Mouse (Mus musculus) kidney, embryonic 15.5 days (tissue): ENCODE results near the gene Nat14. TPM values are rescaled to one million over a fixed set of nuclear protein-coding genes. Genes with fewer than 3 reads are reported as not detected.

Source experiments
- ATAC-seq: fragments of 200-750 bp; cut with Nextera tagmentation; replicated peaks from 2 replicates; pipeline ENCODE4 v1.8.0; 2017; ENCODE audit warnings: moderate TSS enrichment; ENCODE audit not compliant: low FRiP score
- H3K27ac ChIP-seq: fragments of 300-500 bp; sonication (generic); 2 replicates; pipeline ENCODE4 v1.5.1; 2015; ENCODE audit warnings: mild to moderate bottlenecking, inconsistent platforms
- H3K27me3 ChIP-seq: fragments of 300-500 bp; sonication (generic); 2 replicates; pipeline ENCODE4 v1.6.1; 2015; ENCODE audit warnings: inconsistent platforms
- H3K36me3 ChIP-seq: fragments of 300-500 bp; sonication (generic); 2 replicates; pipeline ENCODE4 v1.6.1; 2015; ENCODE audit warnings: inconsistent platforms
- H3K4me1 ChIP-seq: fragments of 300-500 bp; sonication (generic); 2 replicates; pipeline ENCODE4 v1.6.1; 2015; ENCODE audit warnings: inconsistent platforms
- H3K4me2 ChIP-seq: fragments of 300-500 bp; sonication (generic); 2 replicates; pipeline ENCODE4 v1.6.1; 2015; ENCODE audit warnings: moderate library complexity, mild to moderate bottlenecking, inconsistent platforms
- H3K4me3 ChIP-seq: fragments of 300-500 bp; sonication (generic); replicated peaks from 2 replicates; pipeline ENCODE4 v1.5.1; 2015; ENCODE audit warnings: mild to moderate bottlenecking, inconsistent platforms
- H3K9ac ChIP-seq: fragments of 300-500 bp; sonication (generic); 2 replicates; pipeline ENCODE4 v1.6.1; 2015; ENCODE audit warnings: mild to moderate bottlenecking, inconsistent platforms
- H3K9me3 ChIP-seq: fragments of 300-500 bp; sonication (generic); replicated peaks from 2 replicates; pipeline ENCODE4 v1.6.1; 2016; ENCODE audit warnings: inconsistent platforms
- WGBS: fragments of 180-500 bp; shearing (Covaris S2); methylation state at CpG from one replicate; pipeline ENCODE4 v1.1.7; 2015; ENCODE audit warnings: mixed read lengths; 5-methylcytosine and 5-hydroxymethylcytosine counted together
- polyA plus RNA-seq: library from polyadenylated mRNA; unstranded; fragments of >200 nt; fragmentation: Nextera tagmentation; extraction: Ambion mirVana; gene quantifications from 2 replicates; pipeline ENCODE4 v1.2.1, GENCODE M21; 2015

The Nat14 gene
- polyA plus RNA-seq, 1 experiment from 2014 or later, result 5.3 TPM

DNA sequence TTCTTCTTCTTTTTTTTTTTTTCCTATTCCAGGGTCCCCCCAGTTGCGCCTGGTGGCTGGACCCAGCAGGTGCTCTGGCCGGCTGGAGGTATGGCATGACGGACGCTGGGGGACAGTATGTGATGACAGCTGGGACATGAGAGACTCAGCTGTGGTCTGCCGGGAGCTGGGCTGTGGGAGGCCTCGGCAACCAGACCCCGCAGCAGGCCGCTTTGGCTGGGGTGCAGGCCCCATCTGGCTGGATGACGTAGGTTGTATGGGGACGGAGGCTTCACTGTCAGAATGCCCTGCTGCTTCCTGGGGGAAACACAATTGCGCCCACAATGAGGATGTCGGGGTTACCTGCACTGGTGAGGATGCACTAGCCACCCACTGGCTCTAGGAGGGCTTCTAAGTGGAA lies 11.3 kb downstream of the Nat14 start:
- H3K4me1 ChIP-seq, result peaks cover 3% of the 10 kb centered on the region; the same call in 1 of the 2 replicates
- no peaks in the 10 kb centered on the region for H3K36me3 ChIP-seq
- H3K9me3 ChIP-seq, result 0 out of 2 replicates have a peak, but pooled peaks cover 3% of the 10 kb centered on the region
- H3K4me3 ChIP-seq, result no peak overlapping the region
- no peak overlapping the region for H3K4me2 ChIP-seq
- no peaks in the 10 kb centered on the region for H3K27me3 ChIP-seq
- ATAC-seq, result no peak
- H3K9ac ChIP-seq, result no peak overlapping the region
- WGBS, result 80% methylated on average over 12 of the region's 12 CpGs
- no peak overlapping the region for H3K27ac ChIP-seq

DNA sequence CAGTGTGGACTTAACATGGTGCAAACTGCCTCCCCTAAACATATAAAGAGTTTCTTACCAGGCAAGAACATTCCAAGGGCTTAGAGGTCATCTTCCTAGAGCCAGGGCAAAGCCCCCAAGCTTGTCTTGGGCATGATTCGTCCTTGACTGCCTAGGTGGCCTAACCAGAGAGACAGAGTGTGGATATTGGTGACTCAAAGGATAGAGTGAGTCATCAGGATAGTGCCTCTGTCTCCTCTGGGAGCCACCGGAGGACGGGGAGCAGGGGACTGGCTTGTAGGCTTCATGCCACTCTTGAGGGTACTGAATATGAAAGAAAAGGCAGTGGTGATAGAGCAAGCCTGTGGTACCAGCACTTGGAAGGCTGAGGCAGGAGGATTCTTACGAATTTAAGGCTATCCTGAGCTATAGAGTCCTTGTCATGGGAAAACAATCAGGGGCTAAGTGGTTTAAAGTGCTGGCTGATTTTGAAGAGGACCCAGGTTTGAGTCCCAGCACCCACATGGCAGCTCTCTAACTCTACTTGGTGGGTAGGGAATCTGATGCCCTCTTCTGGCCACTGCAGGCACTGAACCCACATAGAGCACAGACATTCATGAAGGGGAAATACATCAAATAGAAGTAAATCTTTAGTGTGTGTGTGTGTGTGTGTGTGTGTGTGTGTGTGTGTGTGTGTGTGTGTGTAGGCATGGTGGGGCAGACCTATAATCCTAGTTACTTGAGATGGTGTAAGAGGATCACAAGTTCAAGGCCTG lies 12.5 kb downstream of the Nat14 start:
- H3K27me3 ChIP-seq, result no peaks in the 10 kb centered on the region
- H3K9ac ChIP-seq, result no peak overlapping the region
- H3K4me3 ChIP-seq, result no peak overlapping the region
- H3K4me1 ChIP-seq, result no peaks in the 10 kb centered on the region
- no peak overlapping the region for H3K27ac ChIP-seq
- H3K36me3 ChIP-seq, result no peaks in the 10 kb centered on the region
- ATAC-seq, result no peak
- 0 out of 2 replicates have a peak, but pooled peaks cover 3% of the 10 kb centered on the region for H3K9me3 ChIP-seq
- no peak overlapping the region for H3K4me2 ChIP-seq
- 79% methylated on average over 4 of the region's 4 CpGs for WGBS

DNA sequence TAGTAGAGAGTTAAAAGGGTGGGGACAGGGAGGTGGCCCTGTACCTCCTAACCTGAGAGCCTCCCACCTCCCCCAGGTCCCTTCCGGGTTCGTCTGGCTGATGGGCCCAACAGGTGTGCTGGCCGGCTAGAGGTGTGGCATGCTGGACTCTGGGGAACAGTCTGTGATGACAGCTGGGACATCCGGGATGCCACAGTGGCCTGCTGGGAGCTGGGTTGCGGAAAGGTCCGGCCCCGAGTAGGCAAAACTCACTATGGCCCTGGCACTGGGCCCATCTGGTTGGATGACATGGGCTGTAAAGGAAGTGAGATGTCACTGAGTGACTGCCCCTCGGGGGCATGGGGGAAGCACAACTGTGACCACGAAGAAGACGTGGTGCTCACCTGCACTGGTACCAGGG lies 15.0 kb downstream of the Nat14 start:
- H3K27me3 ChIP-seq, result no peaks in the 10 kb centered on the region
- 0 out of 2 replicates have a peak, but pooled peaks cover 3% of the 10 kb centered on the region for H3K9me3 ChIP-seq
- H3K9ac ChIP-seq, result no peak overlapping the region
- H3K4me2 ChIP-seq, result no peak overlapping the region
- no peak overlapping the region for H3K27ac ChIP-seq
- 72% methylated on average over 10 of the region's 10 CpGs for WGBS
- no peaks in the 10 kb centered on the region for H3K36me3 ChIP-seq
- H3K4me3 ChIP-seq, result no peak overlapping the region
- ATAC-seq, result no peak
- no peaks in the 10 kb centered on the region for H3K4me1 ChIP-seq

DNA sequence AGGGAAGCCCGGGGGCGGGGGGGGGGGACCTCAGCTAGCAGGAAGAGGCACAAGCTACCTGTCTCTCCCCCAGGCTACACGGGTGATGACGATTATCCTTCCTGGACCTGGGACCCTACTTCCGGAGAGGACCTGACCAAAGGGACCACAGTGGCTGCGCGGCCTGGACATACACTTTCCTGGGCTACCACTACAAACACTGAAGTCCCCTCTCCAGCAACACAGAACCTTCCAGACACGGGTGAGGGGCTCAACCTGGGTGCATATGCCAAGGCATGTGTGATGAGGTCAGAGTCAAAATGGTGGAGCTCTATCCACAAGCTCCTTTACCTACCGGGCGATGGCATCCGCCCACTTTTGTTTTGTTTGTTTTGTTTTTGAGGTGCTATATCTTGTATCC lies 15.6 kb downstream of the Nat14 start:
- H3K36me3 ChIP-seq, result no peaks in the 10 kb centered on the region
- no peaks in the 10 kb centered on the region for H3K27me3 ChIP-seq
- 69% methylated on average over 11 of the region's 11 CpGs for WGBS
- H3K4me2 ChIP-seq, result no peak overlapping the region
- ATAC-seq, result no peak
- no peak overlapping the region for H3K4me3 ChIP-seq
- 0 out of 2 replicates have a peak, but pooled peaks cover 3% of the 10 kb centered on the region for H3K9me3 ChIP-seq
- no peaks in the 10 kb centered on the region for H3K4me1 ChIP-seq
- no peak overlapping the region for H3K27ac ChIP-seq
- H3K9ac ChIP-seq, result no peak overlapping the region

DNA sequence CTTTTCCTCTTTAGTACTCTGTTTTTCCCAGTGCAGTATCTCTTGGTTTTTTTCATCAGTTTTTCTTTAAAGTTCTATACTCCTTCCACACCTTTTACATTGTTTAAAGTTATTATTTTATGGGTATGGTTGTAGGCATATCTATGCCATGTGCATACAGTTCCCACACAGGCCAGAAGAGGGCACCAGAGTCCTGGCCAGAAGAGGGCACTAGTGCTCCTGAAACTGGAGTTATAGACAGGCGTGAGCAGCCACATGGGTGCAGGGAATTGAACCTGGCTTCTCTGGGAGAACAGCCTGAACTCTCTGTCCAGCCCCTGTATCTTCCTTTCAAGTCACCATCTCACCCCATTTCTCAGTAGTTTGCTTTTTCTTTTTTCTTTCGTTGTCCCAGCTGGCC lies 16.6 kb downstream of the Nat14 start:
- Histone ChIP-seq H3K9ac (no peak overlapping the region), H3K4me2 (no peak overlapping the region), H3K27ac (no peak overlapping the region), H3K4me1 (peaks cover 2% of the 10 kb centered on the region; the same call in 1 of the 2 replicates), H3K36me3 (no peaks in the 10 kb centered on the region), H3K4me3 (no peak overlapping the region), H3K9me3 (0 out of 2 replicates have a peak, but pooled peaks cover 3% of the 10 kb centered on the region), H3K27me3 (no peaks in the 10 kb centered on the region)
- ATAC-seq, result no peak
- 49% methylated on average over 2 of the region's 2 CpGs for WGBS

DNA sequence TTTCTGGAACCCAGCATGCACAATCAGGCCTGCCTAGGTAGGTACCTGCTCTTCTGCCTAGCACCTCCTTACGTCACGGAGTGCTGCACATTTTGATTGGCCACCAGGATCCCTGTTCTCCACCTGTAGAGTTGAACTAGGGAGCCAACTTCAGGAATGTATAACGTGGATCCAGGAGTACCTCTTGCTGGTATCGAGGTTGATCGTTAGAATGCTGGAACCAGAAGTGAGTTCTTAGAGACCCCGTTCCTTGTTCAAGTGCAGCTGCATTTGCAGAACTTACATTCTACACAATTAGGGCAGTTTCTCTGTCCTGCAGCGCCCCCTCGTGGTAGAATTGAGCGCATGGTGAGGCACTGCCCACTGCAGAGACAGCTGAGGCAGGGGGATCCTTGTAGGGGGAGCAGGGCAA lies 18.2 kb downstream of the Nat14 start:
- Histone ChIP-seq H3K9ac (no peak overlapping the region), H3K4me1 (peaks cover 4% of the 10 kb centered on the region; the same call in 1 of the 2 replicates), H3K4me2 (no peak overlapping the region), H3K27me3 (no peaks in the 10 kb centered on the region), H3K27ac (no peak overlapping the region), H3K4me3 (no peak overlapping the region), H3K9me3 (no peaks in the 10 kb centered on the region), H3K36me3 (no peaks in the 10 kb centered on the region)
- peak; percentile 59 for ATAC-seq
- WGBS, result 19% methylated on average over 9 of the region's 9 CpGs

DNA sequence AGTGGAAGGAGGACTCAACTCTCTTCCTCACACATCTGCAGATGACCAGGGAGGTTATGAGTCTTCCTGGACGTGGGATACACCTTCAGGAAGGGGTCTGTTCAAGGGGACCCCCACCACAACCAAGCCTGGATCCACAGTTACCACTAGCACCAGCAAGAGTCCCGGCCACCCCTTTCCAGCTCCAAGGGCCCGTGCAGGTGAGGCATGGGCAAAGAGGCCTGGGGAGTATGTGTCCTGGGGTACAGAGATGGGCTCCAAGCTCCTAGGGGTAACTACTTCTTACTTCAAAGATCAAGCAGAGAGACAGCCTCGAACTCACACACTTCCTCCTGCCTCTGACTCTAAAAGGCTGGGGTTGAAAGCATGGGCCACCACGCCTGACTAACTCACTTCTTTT lies 20.8 kb downstream of the Nat14 start:
- no peak overlapping the region for H3K4me3 ChIP-seq
- H3K9ac ChIP-seq, result no peak overlapping the region
- H3K9me3 ChIP-seq, result no peaks in the 10 kb centered on the region
- H3K4me1 ChIP-seq, result peaks cover 4% of the 10 kb centered on the region; the same call in 1 of the 2 replicates
- no peaks in the 10 kb centered on the region for H3K36me3 ChIP-seq
- no peak for ATAC-seq
- WGBS, result 56% methylated on average over 5 of the region's 5 CpGs
- H3K27ac ChIP-seq, result no peak overlapping the region
- H3K4me2 ChIP-seq, result no peak overlapping the region
- H3K27me3 ChIP-seq, result no peaks in the 10 kb centered on the region

DNA sequence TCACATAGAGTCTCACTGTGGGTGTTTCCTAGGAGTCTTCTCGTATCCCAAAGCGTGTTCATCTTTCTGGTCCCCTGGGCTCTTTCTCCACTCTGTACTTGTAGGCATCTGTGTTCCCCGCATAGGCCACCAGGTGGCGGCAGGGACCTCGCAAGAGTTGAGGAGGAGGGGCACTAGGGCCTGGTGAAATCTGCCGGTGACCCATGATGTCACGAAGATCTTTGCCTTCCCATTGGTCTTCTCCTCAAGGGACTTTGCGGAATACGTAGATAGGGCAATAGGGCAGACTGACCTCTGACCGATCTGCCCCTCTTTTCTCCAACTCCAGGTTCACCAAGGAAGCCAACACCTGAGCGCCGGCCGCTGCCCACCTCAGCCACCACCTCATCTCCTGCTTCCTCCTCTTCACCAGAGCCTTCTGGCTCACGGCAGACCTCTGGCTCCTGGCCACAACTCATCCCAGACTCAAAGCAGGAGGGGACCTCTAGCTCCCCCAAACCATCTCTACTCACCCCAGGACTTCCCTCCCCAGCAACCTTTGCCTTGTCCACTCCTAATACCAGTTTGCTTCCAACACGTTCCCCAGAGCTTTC lies 21.5 kb downstream of the Nat14 start:
- H3K4me1 ChIP-seq, result peaks cover 4% of the 10 kb centered on the region; the same call in 1 of the 2 replicates
- no peaks in the 10 kb centered on the region for H3K27me3 ChIP-seq
- no peak overlapping the region for H3K9ac ChIP-seq
- no peak overlapping the region for H3K27ac ChIP-seq
- H3K9me3 ChIP-seq, result no peaks in the 10 kb centered on the region
- peak overlapping the region; percentile 31 for H3K4me3 ChIP-seq
- peak overlapping the region; percentile 59 for H3K4me2 ChIP-seq
- ATAC-seq, result peak; percentile 80
- no peaks in the 10 kb centered on the region for H3K36me3 ChIP-seq
- 19% methylated on average over 15 of the region's 15 CpGs for WGBS

DNA sequence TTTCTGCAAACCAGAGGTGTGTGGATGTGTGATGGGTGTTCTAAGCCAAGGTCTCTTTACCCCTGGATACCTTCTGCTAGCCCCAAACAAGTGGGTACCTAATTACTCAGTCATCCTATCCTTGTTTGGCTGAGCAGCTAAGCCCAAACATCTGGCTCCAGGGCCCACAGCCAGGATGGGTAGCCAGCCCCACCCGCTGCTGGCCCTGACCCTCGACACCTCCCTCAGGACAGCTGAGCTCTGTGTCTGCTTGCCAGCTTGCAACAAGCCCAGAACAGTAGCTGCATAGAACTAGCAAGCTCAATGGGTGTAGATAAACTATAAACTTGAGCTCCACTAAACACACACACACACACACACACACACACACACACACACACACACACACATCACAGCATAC lies 26.0 kb downstream of the Nat14 start:
- Histone ChIP-seq H3K27me3 (no peaks in the 10 kb centered on the region), H3K9me3 (no peaks in the 10 kb centered on the region), H3K36me3 (no peaks in the 10 kb centered on the region), H3K4me1 (peaks cover 4% of the 10 kb centered on the region; the same call in 1 of the 2 replicates), H3K4me2 (no peak overlapping the region), H3K9ac (no peak overlapping the region), H3K4me3 (no peak overlapping the region), H3K27ac (no peak overlapping the region)
- 39% methylated on average over 2 of the region's 2 CpGs for WGBS
- ATAC-seq, result no peak

DNA sequence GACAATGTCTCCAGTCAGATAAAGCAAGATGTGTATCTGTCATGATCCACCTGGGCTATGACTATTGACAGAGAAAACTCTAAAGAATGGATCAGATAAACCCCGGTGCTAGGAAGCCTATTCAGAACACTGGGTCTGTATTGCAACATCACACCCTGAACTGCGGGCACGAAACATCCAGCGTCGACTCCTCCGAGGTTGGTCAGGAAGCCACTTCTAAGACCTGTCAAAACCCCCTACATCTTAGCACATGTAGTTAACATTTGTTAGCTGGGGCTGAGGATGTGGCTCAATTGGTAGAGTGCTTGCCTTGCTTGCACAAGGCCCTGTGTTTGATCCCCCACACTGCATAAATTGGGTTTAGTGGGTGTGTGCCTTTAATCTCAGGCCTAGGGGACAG lies 26.6 kb downstream of the Nat14 start:
- H3K4me3 ChIP-seq, result no peak overlapping the region
- no peaks in the 10 kb centered on the region for H3K36me3 ChIP-seq
- H3K27me3 ChIP-seq, result no peaks in the 10 kb centered on the region
- peaks cover 2% of the 10 kb centered on the region; the same call in 1 of the 2 replicates for H3K4me1 ChIP-seq
- no peak overlapping the region for H3K4me2 ChIP-seq
- ATAC-seq, result no peak
- no peak overlapping the region for H3K9ac ChIP-seq
- 58% methylated on average over 6 of the region's 6 CpGs for WGBS
- H3K27ac ChIP-seq, result no peak overlapping the region
- no peaks in the 10 kb centered on the region for H3K9me3 ChIP-seq

DNA sequence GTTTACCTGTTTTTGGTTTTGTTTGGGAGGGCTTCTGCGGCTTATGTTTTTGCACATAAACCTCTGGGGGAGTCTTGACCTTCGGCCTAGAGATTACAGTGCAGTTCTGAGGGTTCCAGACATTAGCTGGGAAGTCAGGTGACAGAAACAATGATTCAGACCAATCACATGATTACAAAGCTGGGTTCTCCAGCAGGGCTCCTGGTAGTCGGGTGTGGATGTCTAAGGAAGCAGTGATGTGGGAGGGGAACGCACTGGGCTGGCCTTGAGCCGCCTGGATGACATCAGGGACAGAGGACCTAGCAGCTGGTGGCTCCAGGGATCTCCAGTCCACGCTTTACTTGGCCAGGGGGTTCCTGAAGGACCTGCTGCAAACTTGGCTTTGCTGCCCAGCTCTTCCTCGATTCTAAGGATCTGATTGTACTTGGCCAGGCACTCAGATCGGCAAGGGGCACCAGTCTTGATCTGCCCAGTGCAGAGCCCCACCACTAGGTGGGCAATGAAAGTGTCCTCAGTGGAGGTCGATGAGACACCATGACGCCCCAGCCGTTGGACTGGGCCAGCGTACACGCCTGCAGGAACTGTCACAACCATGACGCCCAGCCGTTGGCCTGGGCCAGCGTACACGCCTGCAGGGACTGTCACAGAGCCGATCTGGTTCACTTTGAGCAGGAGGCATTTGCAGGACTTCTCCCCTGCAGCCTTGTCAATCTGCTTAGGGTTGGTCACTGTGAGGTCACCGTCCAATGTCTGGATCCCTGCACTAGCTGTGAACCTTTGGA lies 28.9 kb downstream of the Nat14 start:
- WGBS, result 80% methylated on average over 19 of the region's 19 CpGs
- Histone ChIP-seq H3K27me3 (no peaks in the 10 kb centered on the region), H3K9me3 (no peaks in the 10 kb centered on the region), H3K9ac (no peak overlapping the region), H3K4me1 (no peaks in the 10 kb centered on the region), H3K27ac (no peak overlapping the region), H3K4me3 (no peak overlapping the region), H3K4me2 (no peak overlapping the region), H3K36me3 (no peaks in the 10 kb centered on the region)
- ATAC-seq, result no peak
